Mouse (Mus musculus) kidney, embryonic 15.5 days (tissue): ENCODE measurements around the gene Mrpl10. TPM values are rescaled to one million over a fixed set of nuclear protein-coding genes. Genes with fewer than 3 reads are reported as not detected.

Source experiments
- ATAC-seq: fragments of 200-750 bp; cut with Nextera tagmentation; replicated peaks from 2 replicates; pipeline ENCODE4 v1.8.0; 2017; ENCODE audit warnings: moderate TSS enrichment; ENCODE audit not compliant: low FRiP score
- H3K27ac ChIP-seq: fragments of 300-500 bp; sonication (generic); 2 replicates; pipeline ENCODE4 v1.5.1; 2015; ENCODE audit warnings: mild to moderate bottlenecking, inconsistent platforms
- H3K27me3 ChIP-seq: fragments of 300-500 bp; sonication (generic); 2 replicates; pipeline ENCODE4 v1.6.1; 2015; ENCODE audit warnings: inconsistent platforms
- H3K36me3 ChIP-seq: fragments of 300-500 bp; sonication (generic); 2 replicates; pipeline ENCODE4 v1.6.1; 2015; ENCODE audit warnings: inconsistent platforms
- H3K4me1 ChIP-seq: fragments of 300-500 bp; sonication (generic); 2 replicates; pipeline ENCODE4 v1.6.1; 2015; ENCODE audit warnings: inconsistent platforms
- H3K4me2 ChIP-seq: fragments of 300-500 bp; sonication (generic); 2 replicates; pipeline ENCODE4 v1.6.1; 2015; ENCODE audit warnings: moderate library complexity, mild to moderate bottlenecking, inconsistent platforms
- H3K4me3 ChIP-seq: fragments of 300-500 bp; sonication (generic); replicated peaks from 2 replicates; pipeline ENCODE4 v1.5.1; 2015; ENCODE audit warnings: mild to moderate bottlenecking, inconsistent platforms
- H3K9ac ChIP-seq: fragments of 300-500 bp; sonication (generic); 2 replicates; pipeline ENCODE4 v1.6.1; 2015; ENCODE audit warnings: mild to moderate bottlenecking, inconsistent platforms
- H3K9me3 ChIP-seq: fragments of 300-500 bp; sonication (generic); replicated peaks from 2 replicates; pipeline ENCODE4 v1.6.1; 2016; ENCODE audit warnings: inconsistent platforms
- WGBS: fragments of 180-500 bp; shearing (Covaris S2); methylation state at CpG from one replicate; pipeline ENCODE4 v1.1.7; 2015; ENCODE audit warnings: mixed read lengths; 5-methylcytosine and 5-hydroxymethylcytosine counted together
- polyA plus RNA-seq: library from polyadenylated mRNA; unstranded; fragments of >200 nt; fragmentation: Nextera tagmentation; extraction: Ambion mirVana; gene quantifications from 2 replicates; pipeline ENCODE4 v1.2.1, GENCODE M21; 2015

Mrpl10 gene
- 90.0 and 91.3 TPM in 2 replicates for polyA plus RNA-seq

DNA sequence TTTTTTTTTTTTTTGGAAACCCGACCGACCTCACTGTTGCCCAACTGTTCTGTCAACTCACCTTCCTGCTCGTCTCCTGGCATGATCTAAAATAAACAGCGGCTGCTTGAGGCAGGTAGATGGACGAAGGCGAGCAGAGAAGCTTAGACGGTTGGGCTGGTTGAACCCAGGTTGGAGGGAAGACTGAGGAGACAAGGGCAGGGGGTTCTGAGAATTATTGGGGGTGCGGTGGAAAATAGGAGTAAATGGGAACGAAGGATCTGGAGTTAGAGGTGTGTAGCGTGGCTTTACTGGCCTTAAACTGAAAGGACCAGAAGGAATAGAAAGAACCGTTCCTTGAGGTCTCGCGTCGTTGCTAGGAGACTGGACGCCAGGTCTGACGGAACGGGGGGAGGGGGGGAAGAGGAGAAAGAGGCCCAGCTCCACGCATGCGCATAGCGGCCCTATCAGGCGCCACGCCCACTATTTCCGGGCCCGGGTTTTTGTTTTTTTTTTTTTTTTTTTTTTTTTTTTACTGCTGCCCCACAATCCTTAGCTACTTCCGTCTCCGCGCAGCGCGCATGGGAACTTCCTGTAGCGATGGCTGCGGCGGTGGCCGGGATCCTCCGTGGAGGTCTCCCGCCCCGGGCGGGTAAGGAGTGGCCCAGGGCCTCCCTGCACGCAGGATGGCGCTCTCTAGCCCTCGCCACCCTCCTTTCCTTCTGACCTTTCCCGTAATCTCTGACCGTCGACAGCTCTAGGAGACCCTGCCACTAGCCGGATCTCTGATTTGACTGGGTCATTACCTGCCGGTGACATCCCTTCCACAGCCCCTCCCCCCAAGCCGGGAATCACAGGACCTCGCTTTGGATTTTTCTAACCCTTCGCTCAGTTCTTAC is at the start of gene Mrpl10, which contains the start of gene Lrrc46:
Gene Mrpl10, plus strand, starts transcription at position 539 of the 878 bp plus-strand sequence.
Gene Lrrc46, minus strand, starts transcription at position 386 of the 878 bp plus-strand sequence.
- Histone ChIP-seq H3K9me3 (no peaks in the 10 kb centered on the region; the same call in 1 of the 2 replicates), H3K27ac (peak within 1 kb of the TSS; percentile 82), H3K4me3 (peak within 1 kb of the TSS; percentile 89), H3K27me3 (no peaks in the 10 kb centered on the region), H3K4me1 (peaks cover 23% of the 10 kb centered on the region), H3K4me2 (peak within 1 kb of the TSS; percentile 85), H3K9ac (peak within 1 kb of the TSS; percentile 90), H3K36me3 (peaks cover 24% of the 10 kb centered on the region)
- under 1% methylated on average over 48 of the region's 48 CpGs for WGBS
- ATAC-seq: peak; percentile 87

DNA sequence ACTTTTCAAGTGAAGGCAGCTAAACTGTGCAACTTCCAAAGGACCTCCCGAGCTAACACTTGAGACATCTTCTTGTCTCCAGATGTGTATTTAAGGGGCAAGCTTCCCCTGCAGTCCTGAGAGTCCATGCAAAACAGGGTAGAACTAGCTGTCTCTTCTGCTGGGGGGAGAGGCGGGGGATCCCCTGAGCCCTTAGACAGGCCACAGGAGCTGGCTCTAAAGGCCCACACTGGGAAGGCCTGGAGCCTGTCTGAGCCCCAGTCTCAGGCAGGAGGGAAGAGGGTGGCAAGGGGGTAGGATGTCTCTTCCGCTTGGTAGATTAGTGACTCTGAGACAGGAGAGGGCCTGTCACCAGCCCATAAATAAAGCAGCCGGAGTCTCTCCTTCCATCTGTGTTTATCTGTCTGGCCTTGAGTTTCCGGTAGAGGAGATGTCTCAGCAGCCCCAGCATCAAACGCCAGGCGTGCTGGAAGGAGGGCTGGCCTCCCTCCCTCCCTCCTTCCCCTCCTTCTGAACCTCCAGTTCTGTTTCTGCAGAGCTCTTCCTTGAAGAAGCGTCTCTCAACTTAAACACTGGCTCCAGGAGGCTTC is 48.5 kb upstream of the Mrpl10 start:
- peaks cover 62% of the 10 kb centered on the region for H3K4me1 ChIP-seq
- H3K9ac ChIP-seq: no peak overlapping the region
- no peaks in the 10 kb centered on the region for H3K9me3 ChIP-seq
- H3K36me3 ChIP-seq: no peaks in the 10 kb centered on the region
- H3K27me3 ChIP-seq: peaks cover 54% of the 10 kb centered on the region
- no peak overlapping the region for H3K4me3 ChIP-seq
- WGBS: 20% methylated on average over 8 of the region's 8 CpGs
- peak overlapping the region; percentile 78 for H3K27ac ChIP-seq
- no peak overlapping the region for H3K4me2 ChIP-seq
- ATAC-seq: peak; percentile 74

DNA sequence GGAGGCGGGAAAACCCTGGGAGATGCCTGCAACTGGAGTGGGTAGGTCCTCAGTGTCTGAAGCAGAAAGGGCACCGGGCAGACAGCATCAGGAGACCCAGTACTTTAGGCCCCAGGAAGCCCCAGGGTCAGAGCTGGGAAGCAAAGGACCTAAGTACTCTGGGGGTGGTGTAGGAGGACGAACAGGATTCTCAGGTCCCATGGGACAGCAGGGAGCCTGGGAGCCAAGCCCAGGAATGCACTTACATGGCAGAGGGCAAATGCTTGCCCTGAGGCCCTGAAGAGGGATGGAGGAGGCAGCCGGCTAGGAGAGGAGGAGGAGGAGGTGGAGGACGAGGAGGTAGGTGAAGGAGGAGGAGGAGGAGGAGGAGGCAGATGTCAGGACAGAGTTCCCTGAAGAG is 46.3 kb upstream of the Mrpl10 start:
- Histone ChIP-seq H3K9ac (no peak overlapping the region), H3K36me3 (no peaks in the 10 kb centered on the region), H3K4me2 (no peak overlapping the region), H3K27me3 (peaks cover 64% of the 10 kb centered on the region), H3K4me1 (peaks cover 56% of the 10 kb centered on the region), H3K9me3 (no peaks in the 10 kb centered on the region), H3K4me3 (no peak overlapping the region), H3K27ac (no peak overlapping the region)
- 25% methylated on average over 5 of the region's 5 CpGs for WGBS
- no peak for ATAC-seq

DNA sequence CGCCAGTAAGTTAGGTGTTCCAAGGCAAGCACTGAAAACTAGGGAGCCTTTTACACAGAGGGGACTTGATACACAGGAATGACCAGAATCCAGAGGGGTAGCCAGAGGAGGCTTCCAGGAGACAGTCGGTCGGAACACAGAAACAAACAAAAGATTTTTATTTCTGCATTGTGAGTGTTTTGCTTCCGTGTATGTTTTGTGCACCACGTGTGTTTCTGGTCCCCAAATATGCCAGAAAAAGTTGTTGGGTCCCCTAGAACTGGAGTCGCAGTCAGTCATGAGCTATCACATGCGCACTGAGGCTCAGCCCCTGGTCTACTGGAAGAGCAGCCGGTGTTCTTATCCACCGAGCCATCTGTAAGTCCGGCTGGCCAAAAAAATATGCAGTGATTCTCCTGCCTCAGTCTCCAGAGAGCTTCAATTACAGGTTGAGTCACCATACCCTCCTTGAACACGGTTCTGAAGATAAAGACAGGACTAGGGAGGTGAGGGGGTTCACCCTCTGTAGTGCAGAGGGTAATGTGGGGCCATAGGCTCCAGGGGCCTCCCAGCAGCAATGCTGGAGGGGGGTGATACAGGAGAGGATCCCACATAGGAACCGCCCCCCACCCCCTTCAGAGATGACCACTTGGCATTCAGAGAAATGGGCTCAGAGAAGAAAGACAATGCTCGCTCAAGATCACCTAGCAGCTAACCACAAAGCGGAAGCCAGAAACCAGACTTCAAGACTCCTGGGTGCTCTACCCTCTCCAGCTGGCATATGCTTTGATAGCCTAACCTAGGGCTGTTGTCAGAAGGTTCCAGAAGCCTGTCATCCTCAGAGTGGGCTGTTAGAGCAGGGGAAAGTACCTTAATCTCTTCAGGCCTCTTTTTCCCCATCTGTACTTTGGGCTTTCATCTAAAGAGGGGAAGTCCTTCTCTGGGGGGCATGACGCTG is 45.3 kb upstream of the Mrpl10 start:
- 80% methylated on average over 15 of the region's 15 CpGs for WGBS
- ATAC-seq: no peak
- peaks cover 56% of the 10 kb centered on the region for H3K4me1 ChIP-seq

DNA sequence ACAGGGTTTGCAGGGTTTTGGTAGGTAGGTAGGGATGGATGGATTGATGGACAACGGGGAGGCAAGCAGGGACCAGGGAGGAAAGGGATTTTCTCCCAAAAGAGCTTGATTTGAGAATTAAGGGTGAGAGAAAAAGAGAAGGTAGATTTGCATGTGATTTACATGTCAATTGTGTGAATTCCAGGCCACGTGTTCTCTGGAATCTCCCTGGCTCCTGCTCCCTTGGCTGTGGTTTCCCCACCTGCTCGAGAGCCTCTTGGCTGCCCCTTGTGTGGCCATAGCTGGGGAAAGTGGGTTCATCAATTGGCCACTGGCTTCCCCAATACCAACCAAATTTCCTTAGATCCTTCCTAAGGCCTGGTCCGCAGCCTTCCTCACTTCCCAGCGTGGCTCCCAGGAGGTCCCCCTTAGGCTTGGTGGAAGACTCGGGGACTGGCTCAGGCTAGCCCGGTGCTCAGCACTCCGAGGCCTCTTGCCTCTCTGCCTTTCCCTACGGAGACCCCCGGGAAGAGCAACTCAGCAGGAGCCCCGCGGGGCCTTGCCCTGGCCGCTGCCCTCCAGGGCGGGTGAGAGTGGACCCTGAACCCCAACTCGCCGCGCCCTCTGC is 44.5 kb upstream of the Mrpl10 start:
- Histone ChIP-seq H3K27ac (no peak overlapping the region), H3K36me3 (no peaks in the 10 kb centered on the region), H3K4me3 (peak overlapping the region; percentile 30), H3K9ac (peak overlapping the region; percentile 47), H3K9me3 (no peaks in the 10 kb centered on the region), H3K4me1 (peaks cover 56% of the 10 kb centered on the region), H3K27me3 (peaks cover 80% of the 10 kb centered on the region), H3K4me2 (peak overlapping the region; percentile 64)
- 17% methylated on average over 17 of the region's 17 CpGs for WGBS
- no peak for ATAC-seq

More for the DNA sequence above, 45.3 kb upstream of the Mrpl10 start:
- peaks cover 73% of the 10 kb centered on the region for H3K27me3 ChIP-seq
- no peaks in the 10 kb centered on the region for H3K9me3 ChIP-seq
- no peak overlapping the region for H3K9ac ChIP-seq
- H3K27ac ChIP-seq: no peak overlapping the region
- H3K36me3 ChIP-seq: no peaks in the 10 kb centered on the region
- no peak overlapping the region for H3K4me3 ChIP-seq
- H3K4me2 ChIP-seq: no peak overlapping the region

DNA sequence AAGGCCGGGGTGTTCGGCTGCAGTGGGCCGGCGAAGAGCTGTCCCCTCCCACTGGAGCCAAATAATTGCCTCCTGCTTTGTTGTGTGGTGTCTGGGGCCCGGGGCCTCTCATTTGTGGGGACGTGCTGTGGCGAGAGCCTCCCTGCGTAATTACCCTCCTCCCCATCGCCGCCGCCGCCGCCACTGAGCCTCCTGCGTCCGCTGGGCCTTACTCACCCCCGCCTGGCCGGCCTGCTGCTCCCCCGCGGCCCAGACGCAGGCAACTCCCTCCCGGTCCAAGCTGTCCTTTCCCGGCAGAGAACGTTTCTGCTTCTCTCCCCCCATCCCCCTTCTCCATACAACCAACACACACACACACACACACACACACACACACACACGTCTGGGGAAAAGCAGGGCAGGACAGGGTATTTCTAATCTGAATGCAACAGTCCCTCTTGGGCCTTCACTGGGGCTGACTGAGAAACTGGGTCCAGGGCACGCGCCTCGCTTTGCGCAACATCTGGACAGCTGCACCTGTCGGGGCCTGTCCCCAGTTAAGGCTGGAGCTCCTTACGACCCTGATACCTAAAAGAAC is 43.9 kb upstream of the Mrpl10 start:
- H3K4me1 ChIP-seq: peaks cover 50% of the 10 kb centered on the region
- WGBS: 8% methylated on average over 30 of the region's 30 CpGs
- no peak for ATAC-seq
- no peak overlapping the region for H3K27ac ChIP-seq
- H3K4me2 ChIP-seq: peak overlapping the region; percentile 64
- peak overlapping the region; percentile 47 for H3K9ac ChIP-seq
- H3K36me3 ChIP-seq: no peaks in the 10 kb centered on the region
- peak overlapping the region; percentile 30 for H3K4me3 ChIP-seq
- H3K27me3 ChIP-seq: peaks cover 81% of the 10 kb centered on the region
- no peaks in the 10 kb centered on the region for H3K9me3 ChIP-seq

DNA sequence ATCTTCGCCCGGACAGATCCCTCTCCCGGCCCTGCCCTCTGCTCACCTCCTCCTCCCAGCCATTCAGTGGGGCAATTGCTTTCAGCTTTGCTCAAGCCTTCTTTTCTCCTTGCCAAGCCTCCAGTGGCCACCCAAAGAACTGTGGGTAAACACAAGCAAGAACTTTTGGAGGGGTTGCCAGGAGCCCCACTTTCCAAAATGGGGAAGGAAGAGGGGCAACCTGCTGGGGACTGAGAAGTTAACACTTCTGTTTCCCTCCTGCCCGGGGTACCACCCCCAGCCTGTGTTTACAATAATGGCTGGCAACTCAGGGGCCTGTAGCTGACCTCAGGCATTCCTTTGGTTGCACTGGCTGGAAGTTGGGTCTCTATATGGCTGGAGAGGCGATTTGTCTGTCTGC is 38.2 kb upstream of the Mrpl10 start:
- no peaks in the 10 kb centered on the region for H3K36me3 ChIP-seq
- H3K9ac ChIP-seq: no peak overlapping the region
- no peak for ATAC-seq
- no peak overlapping the region for H3K4me3 ChIP-seq
- no peak overlapping the region for H3K27ac ChIP-seq
- WGBS: 24% methylated on average over 5 of the region's 5 CpGs
- H3K27me3 ChIP-seq: peaks cover 76% of the 10 kb centered on the region
- no peaks in the 10 kb centered on the region for H3K9me3 ChIP-seq
- H3K4me1 ChIP-seq: peaks cover 13% of the 10 kb centered on the region
- H3K4me2 ChIP-seq: no peak overlapping the region

DNA sequence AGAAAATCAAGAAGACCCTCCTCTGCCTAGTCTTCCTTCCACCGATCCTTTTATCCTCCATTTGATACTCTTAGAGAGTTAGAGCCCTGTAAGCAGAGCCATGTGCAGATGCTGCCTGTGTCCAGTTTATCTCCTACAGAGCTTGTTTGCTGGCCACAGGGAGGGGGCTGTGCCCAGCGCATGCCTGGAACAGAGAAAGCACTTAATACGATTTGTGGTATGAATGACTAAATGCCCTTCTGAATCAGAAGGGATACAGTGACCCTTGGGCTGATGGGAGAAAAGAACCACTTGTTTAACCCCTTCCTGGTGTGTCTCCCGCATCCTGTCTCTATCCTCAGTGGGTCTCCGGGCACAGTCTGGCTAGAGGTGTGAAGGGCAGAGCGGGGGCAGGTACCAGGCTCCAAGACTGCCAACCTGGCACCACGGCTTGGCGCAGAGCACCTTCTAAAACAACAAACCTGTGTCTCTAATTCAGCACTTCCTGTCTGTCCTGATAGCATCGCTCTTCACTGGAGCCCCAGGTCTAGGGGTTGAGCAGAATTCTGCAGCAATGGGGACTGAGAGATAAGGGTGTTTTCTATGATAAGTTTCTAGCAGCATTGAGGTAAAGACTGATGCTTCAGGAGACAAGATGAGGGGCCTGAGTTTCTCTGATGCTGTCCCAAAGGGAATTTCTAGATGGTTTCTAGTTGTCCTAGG is 34.1 kb upstream of the Mrpl10 start:
- H3K36me3 ChIP-seq: no peaks in the 10 kb centered on the region
- 55% methylated on average over 9 of the region's 9 CpGs for WGBS
- peaks cover 79% of the 10 kb centered on the region for H3K27me3 ChIP-seq
- no peak overlapping the region for H3K27ac ChIP-seq
- H3K9me3 ChIP-seq: no peaks in the 10 kb centered on the region
- H3K9ac ChIP-seq: no peak overlapping the region
- H3K4me2 ChIP-seq: no peak overlapping the region
- ATAC-seq: no peak
- peaks cover 14% of the 10 kb centered on the region; the same call in 1 of the 2 replicates for H3K4me1 ChIP-seq
- no peak overlapping the region for H3K4me3 ChIP-seq

DNA sequence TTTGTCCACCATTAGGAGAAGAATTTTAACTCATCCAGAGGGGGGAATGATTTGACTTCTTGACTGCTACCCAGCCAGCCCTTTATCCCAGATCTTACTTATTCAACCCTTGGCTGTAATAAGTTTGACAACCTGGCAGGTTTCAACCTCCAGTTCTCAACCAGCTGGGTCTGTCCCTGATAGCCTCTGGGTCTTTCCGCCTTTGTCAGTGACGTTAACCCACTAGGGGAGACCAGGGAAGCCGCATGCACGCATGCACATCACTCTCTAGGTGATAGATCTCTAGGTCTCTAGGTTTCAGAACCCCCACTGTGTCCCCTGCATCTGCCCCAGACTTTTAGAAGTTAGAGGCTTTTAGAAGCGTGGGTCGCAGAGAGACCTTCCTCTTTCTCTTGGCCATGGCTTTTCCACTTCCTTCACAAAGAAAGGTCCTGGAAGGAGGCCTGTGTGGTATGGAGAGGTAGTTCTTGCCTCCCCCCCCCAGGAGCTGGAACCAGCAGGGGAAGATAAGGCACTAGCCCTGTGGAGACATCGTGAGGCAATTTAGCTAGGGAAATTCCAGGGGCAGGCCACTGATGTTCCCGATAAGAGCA is 32.1 kb upstream of the Mrpl10 start:
- Histone ChIP-seq H3K27ac (no peak overlapping the region), H3K9ac (no peak overlapping the region), H3K9me3 (no peaks in the 10 kb centered on the region), H3K27me3 (peaks cover 81% of the 10 kb centered on the region), H3K4me2 (no peak overlapping the region), H3K36me3 (no peaks in the 10 kb centered on the region), H3K4me3 (no peak overlapping the region), H3K4me1 (peaks cover 11% of the 10 kb centered on the region; the same call in 1 of the 2 replicates)
- whole genome bisulfite sequencing: 58% methylated on average over 8 of the region's 8 CpGs
- ATAC-seq: no peak

DNA sequence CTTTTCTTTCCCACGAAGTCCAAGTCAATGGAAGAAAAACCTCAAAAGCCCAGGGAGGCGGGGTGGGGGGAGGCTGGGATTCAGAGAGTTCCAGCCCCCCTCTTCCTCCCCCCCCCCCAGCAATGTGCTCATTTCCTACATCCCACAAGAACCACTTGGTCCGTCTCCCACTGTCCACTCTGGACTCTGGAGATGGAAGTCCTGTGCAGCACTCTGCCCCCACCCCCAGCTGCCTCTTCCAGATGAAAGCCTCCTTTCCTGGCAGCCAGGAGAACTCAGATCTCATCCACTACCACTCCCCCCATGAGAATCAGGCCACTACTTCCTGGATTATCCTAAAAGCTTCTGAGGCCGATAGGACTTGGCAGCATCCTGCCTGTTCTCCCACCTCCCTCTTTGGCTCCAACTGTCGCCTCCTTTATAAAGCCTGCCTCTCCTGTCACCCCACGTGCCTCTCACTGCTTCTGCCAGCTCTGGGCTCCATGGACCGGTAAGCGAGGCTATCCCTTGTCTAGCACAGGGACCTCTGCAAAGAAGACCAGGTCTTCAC is 28.2 kb upstream of the Mrpl10 start, which contains the start of gene Sp6:
Gene Sp6, plus strand, starts transcription at position 274 of the 550 bp plus-strand sequence.
- H3K27ac ChIP-seq: no peak within 1 kb of the TSS

More for the DNA sequence above, 28.2 kb upstream of the Mrpl10 start, which contains the start of gene Sp6:
- no peak for ATAC-seq
- Histone ChIP-seq H3K36me3 (no peaks in the 10 kb centered on the region), H3K4me3 (no peak within 1 kb of the TSS), H3K27me3 (peaks cover 98% of the 10 kb centered on the region), H3K9me3 (no peaks in the 10 kb centered on the region), H3K4me1 (peaks cover 11% of the 10 kb centered on the region), H3K4me2 (no peak within 1 kb of the TSS), H3K9ac (no peak within 1 kb of the TSS)
- whole genome bisulfite sequencing: 32% methylated on average over 8 of the region's 8 CpGs
